Mouse (Mus musculus) embryo, embryonic 10.5 days (tissue): Measurements from ENCODE around the gene Mindy4.

Source experiments
- DNase-seq: peaks from one replicate; pipeline ENCODE4 v3.0.0-alpha.2; 2015; ENCODE audit warnings: low spot score

The Mindy4 gene

GRCm38 (mm10) chr6:55257246-55257645, 54.1 kb downstream of the Mindy4 start:
- DNase-seq = no peak

- DNase-seq = peak; percentile 57
Measured at GRCm38 (mm10) chr6:55258428-55259325, 55.5 kb downstream of the Mindy4 start.

- DNase-seq = no peak
Measured at GRCm38 (mm10) chr6:55262161-55262560, 59.0 kb downstream of the Mindy4 start.

- DNase-seq = no peak
Measured at GRCm38 (mm10) chr6:55263490-55264046, 60.4 kb downstream of the Mindy4 start.

- no peak for DNase-seq
Measured at GRCm38 (mm10) chr6:55264741-55265366, 61.7 kb downstream of the Mindy4 start.

- no peak for DNase-seq
Measured at GRCm38 (mm10) chr6:55272952-55273351, 69.8 kb downstream of the Mindy4 start.

GRCm38 (mm10) chr6:55273463-55273862, 70.3 kb downstream of the Mindy4 start:
- DNase-seq = no peak

- DNase-seq = no peak
Measured at GRCm38 (mm10) chr6:55275000-55275399, 71.8 kb downstream of the Mindy4 start.

GRCm38 (mm10) chr6:55275786-55276185, 72.6 kb downstream of the Mindy4 start:
- DNase-seq = no peak

- DNase-seq = no peak
Measured at GRCm38 (mm10) chr6:55276692-55277282, 73.6 kb downstream of the Mindy4 start.

- no peak for DNase-seq
Measured at GRCm38 (mm10) chr6:55278086-55278485, 74.9 kb downstream of the Mindy4 start.

- peak; percentile 26 for DNase-seq
Measured at GRCm38 (mm10) chr6:55278520-55278919, 75.3 kb downstream of the Mindy4 start.

- DNase-seq = no peak
Measured at GRCm38 (mm10) chr6:55280979-55281378, 77.8 kb downstream of the Mindy4 start.

- no peak for DNase-seq
Measured at GRCm38 (mm10) chr6:55281687-55282086, 78.5 kb downstream of the Mindy4 start.

- DNase-seq = no peak
Measured at GRCm38 (mm10) chr6:55282348-55282747, 79.2 kb downstream of the Mindy4 start.

GRCm38 (mm10) chr6:55285218-55285617, 82.0 kb downstream of the Mindy4 start:
- DNase-seq = no peak

GRCm38 (mm10) chr6:55288007-55288602, 84.9 kb downstream of the Mindy4 start:
- no peak for DNase-seq

- peak; percentile 43 for DNase-seq
Measured at GRCm38 (mm10) chr6:55294549-55295131, 91.5 kb downstream of the Mindy4 start.

- DNase-seq = no peak
Measured at GRCm38 (mm10) chr6:55295325-55295724, 92.1 kb downstream of the Mindy4 start.

GRCm38 (mm10) chr6:55299482-55299881, 96.3 kb downstream of the Mindy4 start:
- DNase-seq = no peak

- no peak for DNase-seq
Measured at GRCm38 (mm10) chr6:55299917-55300316, 96.7 kb downstream of the Mindy4 start.

GRCm38 (mm10) chr6:55300704-55301103, 97.5 kb downstream of the Mindy4 start:
- no peak for DNase-seq
